Mouse (Mus musculus): ENCODE measurements around the gene Sstr2. TPM values are rescaled to one million over a fixed set of nuclear protein-coding genes. Genes with fewer than 3 reads are reported as not detected.

Sstr2 gene
- total and polyA plus RNA-seq, 3 experiments = 0.77 to 0.82 TPM; not detected in 1

DNA sequence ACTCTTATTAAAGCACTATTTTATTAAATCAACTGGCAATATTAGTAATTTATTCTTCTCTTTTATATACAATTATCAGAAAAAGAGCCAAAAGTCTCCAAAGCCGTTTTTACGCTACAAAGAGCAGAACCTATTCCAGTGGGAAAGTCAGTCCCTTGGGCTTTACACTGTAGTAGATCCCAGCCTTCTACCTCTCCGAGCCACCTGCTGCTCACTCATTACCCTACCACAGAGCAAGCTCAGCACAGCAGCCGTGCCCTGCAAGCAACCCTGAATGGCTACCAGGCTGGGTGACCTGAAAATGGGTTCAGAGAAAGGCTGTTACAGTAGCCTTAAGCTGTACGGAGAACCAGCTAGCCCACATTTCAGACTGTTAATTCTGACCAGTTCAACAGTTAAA lies 55.5 kb downstream of the Sstr2 start:
- Histone ChIP-seq H3K27ac (ENCODE audit: control insufficient read depth, low read depth, low read length) (no peak overlapping the region), H3K79me2 (ENCODE audit: control insufficient read depth, insufficient read depth, low read length, poor library complexity) (peaks cover 34% of the 10 kb centered on the region), H3K4me3 (ENCODE audit: control insufficient read depth in 1 of 2, insufficient read depth in 1 of 2, low read depth in 2 of 2, low read length in 2 of 2) (no peak overlapping the region), H3K27me3 (ENCODE audit: control insufficient read depth in 1 of 2, insufficient read depth in 2 of 2, low read length in 2 of 2) (no peaks in the 10 kb centered on the region), H3K9me3 (replicated peaks; ENCODE audit: insufficient read depth, low read length) (no peaks in the 10 kb centered on the region), H3K36me3 (ENCODE audit: control insufficient read depth in 1 of 2, insufficient read depth in 2 of 2, low read length in 2 of 2) (peaks cover 3 to 51% of the 10 kb centered on the region in 2 experiments; a peak in 3 of 4 replicates), H3K4me1 (ENCODE audit: control insufficient read depth in 1 of 2, insufficient read depth in 2 of 2, low read length in 2 of 2) (no peaks in the 10 kb centered on the region), H3K9ac (ENCODE audit: control insufficient read depth, low read depth, low read length, poor library complexity, severe bottlenecking) (no peak overlapping the region)
- no peak for DNase-seq (ENCODE audit: low read depth, low spot score)
- no peak for TF ChIP-seq TCF12 (IDR thresholded peaks at IDR 0.05; ENCODE audit: low read depth, low read length)
- no peak for TF ChIP-seq GATA1 (IDR thresholded peaks at IDR 0.05; ENCODE audit: low read depth, low read length)
- TF ChIP-seq MXI1 (IDR thresholded peaks at IDR 0.05; ENCODE audit: low read depth, low read length) = no peak
- no peak for TF ChIP-seq POLR2AphosphoS5 (IDR thresholded peaks at IDR 0.05; ENCODE audit: borderline replicate concordance, low read depth, low read length)
- TF ChIP-seq UBTF (IDR thresholded peaks at IDR 0.05; ENCODE audit: borderline replicate concordance, insufficient read depth, low read depth, low read length) = no peak
- no peak for TF ChIP-seq CHD1 (IDR thresholded peaks at IDR 0.05; ENCODE audit: low read depth, low read length)
- TF ChIP-seq MYC (IDR thresholded peaks at IDR 0.05; ENCODE audit: low read depth, low read length) = no peak
- no peak for TF ChIP-seq NRF1 (IDR thresholded peaks at IDR 0.05; ENCODE audit: insufficient read depth, low read depth, low read length, poor library complexity, severe bottlenecking)
- no peak for TF ChIP-seq KAT2A (conservative IDR thresholded peaks at IDR 0.05; ENCODE audit: low read depth, low read length)
- no peak for TF ChIP-seq MAFK (IDR thresholded peaks at IDR 0.05; ENCODE audit: borderline replicate concordance, low read depth, low read length)
- TF ChIP-seq POLR2AphosphoS2 (IDR thresholded peaks at IDR 0.05; ENCODE audit: low read length) = no peak
- no peak for TF ChIP-seq MAZ (IDR thresholded peaks at IDR 0.05; ENCODE audit: low read depth, low read length)
- TF ChIP-seq ZC3H11A (IDR thresholded peaks at IDR 0.05; ENCODE audit: low read depth, low read length) = no peak
- no peak for TF ChIP-seq BHLHE40 (IDR thresholded peaks at IDR 0.05; ENCODE audit: borderline replicate concordance, low read depth, low read length)
- no peak for TF ChIP-seq NELFE (IDR thresholded peaks at IDR 0.05; ENCODE audit: low read depth, low read length)
- no peak for TF ChIP-seq ZKSCAN1 (IDR thresholded peaks at IDR 0.05; ENCODE audit: low read depth, low read length)
- TF ChIP-seq ZNF384 (IDR thresholded peaks at IDR 0.05; ENCODE audit: low read depth, low read length) = no peak

Other genes with a start within 250 kb of the Sstr2 start
- gene Cog1, start 29.8 kb downstream of the Sstr2 start, total RNA-seq (2012; rRNA removed) = 26.4 and 29.4 TPM in 2 replicates
- 100 to 1,000 TPM in 1 of 2 experiments, 10 to 100 TPM in 1; 37.4 to 113 TPM for gene Cog1, start 29.8 kb downstream of the Sstr2 start, polyA plus RNA-seq (2012; ENCODE audit: insufficient read depth in 1 of 2, insufficient read length in 2 of 2, low read depth in 1 of 2, low replicate concordance in 2 of 2, missing spikeins in 1 of 2)
- gene Slc39a11, start 30.7 kb downstream of the Sstr2 start, total RNA-seq (2012; rRNA removed) = 33.6 and 45.6 TPM in 2 replicates
- 10 to 100 TPM in 1 of 2 experiments, not detected in 1; 34.2 TPM for gene Slc39a11, start 30.7 kb downstream of the Sstr2 start, polyA plus RNA-seq (2012; ENCODE audit: insufficient read depth in 1 of 2, insufficient read length in 2 of 2, low read depth in 1 of 2, low replicate concordance in 2 of 2, missing spikeins in 1 of 2)
- gene Fam104a, start 64.8 kb downstream of the Sstr2 start, total RNA-seq (2012; rRNA removed) = 34.6 and 38.1 TPM in 2 replicates
- 10 to 100 TPM in 1 of 2 experiments, not detected in 1; 33.6 TPM for gene Fam104a, start 64.8 kb downstream of the Sstr2 start, polyA plus RNA-seq (2012; ENCODE audit: insufficient read depth in 1 of 2, insufficient read length in 2 of 2, low read depth in 1 of 2, low replicate concordance in 2 of 2, missing spikeins in 1 of 2)
- 32.5 and 40.6 TPM in 2 replicates for gene D11Wsu47e, start 65.1 kb downstream of the Sstr2 start, total RNA-seq (2012; rRNA removed)
- gene D11Wsu47e, start 65.1 kb downstream of the Sstr2 start, polyA plus RNA-seq (2012; ENCODE audit: insufficient read depth in 1 of 2, insufficient read length in 2 of 2, low read depth in 1 of 2, low replicate concordance in 2 of 2, missing spikeins in 1 of 2) = 10 to 100 TPM in 1 of 2 experiments, not detected in 1; 25.0 TPM
- gene Cpsf4l, start 90.7 kb downstream of the Sstr2 start, total RNA-seq (2012; rRNA removed) = not detected in 2 replicates
- under 1 TPM in 1 of 2 experiments, not detected in 1; 0.70 TPM for gene Cpsf4l, start 90.7 kb downstream of the Sstr2 start, polyA plus RNA-seq (2012; ENCODE audit: insufficient read depth in 1 of 2, insufficient read length in 2 of 2, low read depth in 1 of 2, low replicate concordance in 2 of 2, missing spikeins in 1 of 2)
- gene Cdc42ep4, start 132.5 kb downstream of the Sstr2 start, total RNA-seq (2012; rRNA removed) = 25.3 and 27.7 TPM in 2 replicates
- gene Cdc42ep4, start 132.5 kb downstream of the Sstr2 start, polyA plus RNA-seq (2012; ENCODE audit: insufficient read depth in 1 of 2, insufficient read length in 2 of 2, low read depth in 1 of 2, low replicate concordance in 2 of 2, missing spikeins in 1 of 2) = 10 to 100 TPM in 1 of 2 experiments, not detected in 1; 39.0 TPM

Data from MEL (cell line).